Mouse (Mus musculus) midbrain, postnatal 0 days (tissue): ENCODE measurements around the gene Cyth4. TPM values are rescaled to one million over a fixed set of nuclear protein-coding genes. Genes with fewer than 3 reads are reported as not detected.

Source experiments
- ATAC-seq: fragments of 200-750 bp; cut with Nextera tagmentation; 2 replicates; pipeline ENCODE4 v1.8.0; 2017; ENCODE audit warnings: moderate number of reproducible peaks, mild to moderate bottlenecking, moderate TSS enrichment, moderate library complexity; ENCODE audit not compliant: low FRiP score
- DNase-seq: peaks from one replicate; pipeline ENCODE4 v3.0.0-alpha.2; 2015; ENCODE audit warnings: low spot score
- H3K27ac ChIP-seq: fragments of 300-500 bp; sonication (generic); 2 replicates; pipeline ENCODE4 v1.5.1; 2014; ENCODE audit warnings: low read depth, mild to moderate bottlenecking, low read length, mixed read lengths
- H3K27me3 ChIP-seq: fragments of 300-500 bp; sonication (generic); 2 replicates; pipeline ENCODE4 v1.6.1; 2014; ENCODE audit warnings: low read length, control low read depth, mixed read lengths; ENCODE audit not compliant: insufficient read depth
- H3K36me3 ChIP-seq: fragments of 300-500 bp; sonication (generic); 2 replicates; pipeline ENCODE4 v1.6.1; 2014; ENCODE audit warnings: low read length, control low read depth, mixed read lengths; ENCODE audit not compliant: insufficient read depth
- H3K4me1 ChIP-seq: fragments of 300-500 bp; sonication (generic); 2 replicates; pipeline ENCODE4 v1.6.1; 2014; ENCODE audit warnings: mild to moderate bottlenecking, control low read depth, antibody characterized with exemption, low read length, mixed read lengths; ENCODE audit not compliant: insufficient read depth
- H3K4me2 ChIP-seq: fragments of 300-500 bp; sonication (generic); 2 replicates; pipeline ENCODE4 v1.6.1; 2014; ENCODE audit warnings: low read depth, mild to moderate bottlenecking, low read length, mixed read lengths; ENCODE audit not compliant: poor library complexity, severe bottlenecking
- H3K4me3 ChIP-seq: fragments of 300-500 bp; sonication (generic); 2 replicates; pipeline ENCODE4 v1.5.1; 2014; ENCODE audit warnings: low read depth, mild to moderate bottlenecking, low read length, moderate library complexity
- H3K9ac ChIP-seq: fragments of 300-500 bp; sonication (generic); replicated peaks from 2 replicates; pipeline ENCODE4 v1.6.1; 2014; ENCODE audit warnings: mild to moderate bottlenecking, low read length, moderate library complexity, mixed read lengths; ENCODE audit not compliant: poor library complexity, severe bottlenecking
- H3K9me3 ChIP-seq: fragments of 300-500 bp; sonication (generic); 2 replicates; pipeline ENCODE4 v1.6.1; 2016; ENCODE audit warnings: low read length, control low read depth
- CTCF ChIP-seq: IDR thresholded peaks from 2 replicates; pipeline ENCODE4 v1.5.1; 2016; ENCODE audit warnings: antibody characterized with exemption, mild to moderate bottlenecking
- WGBS: fragments of 180-500 bp; shearing (Covaris S2); extraction: QIAGEN DNeasy Blood & Tissue Kit; methylation state at CpG from one replicate; pipeline ENCODE4 v1.1.7; 2014; 5-methylcytosine and 5-hydroxymethylcytosine counted together
- polyA plus RNA-seq: library from polyadenylated mRNA; unstranded; fragments of >200 nt; fragmentation: Nextera tagmentation; extraction: Ambion mirVana; gene quantifications from 2 replicates; pipeline ENCODE4 v1.2.1, GENCODE M21; 2015
- total RNA-seq: library from RNA; depleted of rRNA; stranded (reverse); fragments of >200 nt; gene quantifications from 2 replicates; pipeline ENCODE4 v1.2.3, GENCODE M21; 2014

The Cyth4 gene
- total and polyA plus RNA-seq, 2 experiments from 2014 or later = 4.5 to 7.2 TPM

DNA sequence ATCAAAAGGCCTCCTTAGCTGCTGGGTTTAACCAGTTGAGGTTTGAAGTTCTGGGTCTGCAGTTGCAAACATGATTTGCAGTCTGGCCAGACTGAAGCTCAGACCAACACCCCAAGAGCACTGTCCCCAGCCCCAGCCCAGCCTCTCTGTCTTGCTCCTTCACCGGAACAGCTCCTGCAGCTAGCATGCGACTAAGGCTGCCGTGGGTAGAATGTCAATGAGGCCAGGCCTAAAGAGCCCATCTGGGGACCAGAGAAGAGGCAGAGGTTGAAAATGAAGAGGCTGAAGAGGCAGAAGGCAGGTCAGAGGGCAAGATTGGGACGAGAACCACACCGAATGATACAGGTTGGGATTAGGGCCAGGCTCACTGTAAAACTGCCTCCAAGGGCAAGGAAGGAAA is 36.6 kb downstream of the Cyth4 start:
- no peaks in the 10 kb centered on the region for H3K27me3 ChIP-seq
- no peak for TF ChIP-seq CTCF
- H3K4me2 ChIP-seq = no peak overlapping the region
- H3K27ac ChIP-seq = 0 out of 2 replicates have a peak overlapping the region, but pooled peaks have one; percentile 28
- no peaks in the 10 kb centered on the region for H3K9me3 ChIP-seq
- no peak overlapping the region for H3K4me3 ChIP-seq
- no peak overlapping the region for H3K9ac ChIP-seq
- no peak for ATAC-seq
- peaks cover 11% of the 10 kb centered on the region for H3K4me1 ChIP-seq
- DNase-seq = no peak
- WGBS = 30% methylated on average over 5 of the region's 5 CpGs
- H3K36me3 ChIP-seq = no peaks in the 10 kb centered on the region

DNA sequence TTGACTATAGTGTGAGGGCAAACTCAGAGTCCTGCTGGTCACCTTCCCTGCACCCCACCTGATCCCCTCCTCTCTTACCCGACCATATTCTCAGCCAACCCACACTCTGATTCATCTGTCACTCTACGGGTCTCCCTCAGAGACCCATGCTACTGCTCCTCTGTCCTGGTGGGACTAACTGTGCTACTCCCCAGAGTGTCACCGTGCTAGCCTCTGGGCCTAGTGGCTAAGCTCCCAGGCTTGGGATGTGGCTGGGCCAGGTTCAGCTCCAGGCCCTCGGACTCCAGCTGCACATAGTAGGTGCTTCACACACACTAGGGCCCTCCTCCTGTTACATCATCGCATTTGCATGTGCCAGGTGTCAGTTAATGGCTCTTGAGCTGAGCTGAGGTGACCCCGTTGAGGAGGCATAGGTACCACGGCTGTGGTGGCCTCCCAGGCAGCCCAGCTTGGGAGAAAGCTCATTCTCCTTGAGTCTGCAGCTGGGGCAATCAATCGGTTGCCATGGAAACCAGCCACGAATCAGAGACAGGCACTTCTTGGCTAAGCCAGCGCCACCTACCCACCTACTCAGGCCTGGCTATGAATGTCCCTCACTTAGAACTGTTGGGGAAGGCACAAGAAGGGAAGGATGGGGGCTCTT is 37.4 kb downstream of the Cyth4 start:
- H3K9ac ChIP-seq = no peak overlapping the region
- no peaks in the 10 kb centered on the region for H3K9me3 ChIP-seq
- ATAC-seq (peak; percentile 79), DNase-seq (peak; percentile 91)
- WGBS = 26% methylated on average over 10 of the region's 10 CpGs
- H3K27ac ChIP-seq = peak overlapping the region; percentile 28
- no peaks in the 10 kb centered on the region for H3K36me3 ChIP-seq
- H3K4me3 ChIP-seq = no peak overlapping the region
- peak; percentile 58 for TF ChIP-seq CTCF
- H3K4me1 ChIP-seq = peaks cover 11% of the 10 kb centered on the region
- no peak overlapping the region for H3K4me2 ChIP-seq
- H3K27me3 ChIP-seq = no peaks in the 10 kb centered on the region

DNA sequence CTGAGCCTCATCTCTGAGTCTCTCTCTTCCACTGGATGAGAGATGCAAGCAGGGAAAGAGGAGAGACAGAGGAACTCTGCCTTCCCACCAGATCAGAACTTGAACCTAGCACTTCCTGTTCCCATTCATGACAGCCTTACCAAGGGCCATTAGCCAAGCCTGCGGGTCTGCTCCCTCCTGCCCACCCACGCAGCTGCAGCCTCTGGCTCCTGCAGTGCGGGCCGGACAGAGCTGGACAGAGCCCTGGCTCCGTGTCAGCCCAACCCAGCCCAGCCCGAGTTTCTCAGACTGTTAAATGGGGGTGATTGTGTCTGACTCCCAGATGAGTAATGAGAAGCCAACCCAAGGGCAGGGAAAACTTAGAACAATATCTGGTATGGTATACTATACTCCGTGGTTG is 38.4 kb downstream of the Cyth4 start:
- Histone ChIP-seq H3K9me3 (no peaks in the 10 kb centered on the region), H3K27ac (no peak overlapping the region), H3K36me3 (no peaks in the 10 kb centered on the region), H3K4me2 (no peak overlapping the region), H3K4me1 (peaks cover 11% of the 10 kb centered on the region), H3K27me3 (no peaks in the 10 kb centered on the region), H3K9ac (no peak overlapping the region), H3K4me3 (no peak overlapping the region)
- no peak for TF ChIP-seq CTCF
- 56% methylated on average over 7 of the region's 7 CpGs for WGBS
- DNase-seq (no peak), ATAC-seq (no peak)

DNA sequence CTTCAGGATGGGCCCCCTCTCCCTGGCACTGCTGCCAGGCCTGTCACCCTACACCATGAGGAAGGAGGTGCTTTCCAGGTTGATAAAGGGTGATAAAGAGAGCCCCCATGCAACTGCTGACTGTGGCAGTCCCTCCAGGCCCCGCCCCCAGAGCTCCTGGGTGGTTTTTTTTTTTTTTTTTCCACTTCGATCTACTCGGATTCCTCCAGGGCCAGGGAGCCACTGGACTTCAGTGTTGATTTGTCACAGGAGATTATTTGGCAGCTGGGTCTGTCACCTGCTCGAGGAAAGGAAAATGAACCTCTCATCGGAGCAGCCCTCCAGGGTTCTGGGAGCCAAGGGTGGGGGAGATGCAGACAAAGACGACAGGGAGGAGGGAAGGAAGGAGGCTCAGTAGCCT is 46.8 kb downstream of the Cyth4 start:
- H3K9ac ChIP-seq = no peak overlapping the region
- H3K27ac ChIP-seq = no peak overlapping the region
- H3K36me3 ChIP-seq = no peaks in the 10 kb centered on the region
- no peaks in the 10 kb centered on the region for H3K9me3 ChIP-seq
- no peak for TF ChIP-seq CTCF
- H3K4me1 ChIP-seq = peaks cover 4% of the 10 kb centered on the region; the same call in 1 of the 2 replicates
- no peak for ATAC-seq
- no peak for DNase-seq
- WGBS = 14% methylated on average over 6 of the region's 6 CpGs
- H3K4me2 ChIP-seq = no peak overlapping the region
- H3K4me3 ChIP-seq = no peak overlapping the region
- H3K27me3 ChIP-seq = no peaks in the 10 kb centered on the region

DNA sequence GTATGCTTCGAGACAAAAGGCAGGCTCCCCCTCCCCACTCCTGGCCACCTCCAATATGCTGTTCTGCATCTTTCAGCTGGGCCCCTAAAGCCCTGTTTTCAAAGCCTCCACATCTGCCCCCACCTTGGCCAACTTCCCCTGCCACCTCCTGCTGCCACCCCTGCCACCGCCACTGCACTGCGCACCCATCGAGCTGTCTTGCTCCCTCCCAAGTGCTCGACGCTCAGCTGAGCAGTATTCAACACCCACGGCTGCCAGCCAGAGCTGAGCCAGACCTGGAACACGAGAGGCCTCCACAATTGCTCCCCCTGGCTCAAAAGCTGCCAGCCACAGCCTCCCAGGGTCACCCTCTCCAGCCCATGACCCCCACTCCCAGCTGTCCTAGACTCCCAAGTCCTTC is 47.8 kb downstream of the Cyth4 start:
- H3K36me3 ChIP-seq = no peaks in the 10 kb centered on the region
- H3K9ac ChIP-seq = no peak overlapping the region
- ATAC-seq (no peak), DNase-seq (no peak)
- WGBS = 48% methylated on average over 8 of the region's 8 CpGs
- H3K4me2 ChIP-seq = no peak overlapping the region
- no peak overlapping the region for H3K4me3 ChIP-seq
- H3K9me3 ChIP-seq = no peaks in the 10 kb centered on the region
- H3K27me3 ChIP-seq = no peaks in the 10 kb centered on the region
- TF ChIP-seq CTCF = no peak
- H3K4me1 ChIP-seq = 0 out of 2 replicates have a peak, but pooled peaks cover 4% of the 10 kb centered on the region
- H3K27ac ChIP-seq = no peak overlapping the region

DNA sequence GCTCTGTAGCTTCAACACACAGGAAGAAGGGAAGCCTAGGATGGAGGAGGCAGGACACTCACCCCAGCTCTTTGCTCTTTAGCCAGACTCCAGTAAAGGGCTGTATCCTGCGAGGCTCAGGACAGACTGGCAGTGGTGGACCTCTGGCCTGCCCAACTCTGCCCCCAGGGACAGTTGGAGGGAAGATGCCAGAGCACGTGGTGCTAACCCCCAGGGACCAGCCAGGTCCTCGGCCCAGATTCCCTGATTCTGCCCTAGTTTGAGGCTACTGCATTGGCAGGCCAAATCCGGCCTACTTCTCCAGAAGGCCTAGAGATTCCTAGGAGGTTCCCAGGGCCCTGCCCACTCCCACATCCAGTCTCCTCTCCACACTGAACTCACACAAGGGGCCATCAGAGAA is 50.9 kb downstream of the Cyth4 start:
- Histone ChIP-seq H3K27ac (no peak overlapping the region), H3K4me3 (no peak overlapping the region), H3K4me2 (no peak overlapping the region), H3K27me3 (no peaks in the 10 kb centered on the region), H3K36me3 (no peaks in the 10 kb centered on the region), H3K4me1 (0 out of 2 replicates have a peak, but pooled peaks cover 4% of the 10 kb centered on the region), H3K9me3 (no peaks in the 10 kb centered on the region), H3K9ac (no peak overlapping the region)
- DNase-seq (no peak), ATAC-seq (no peak)
- WGBS = 80% methylated on average over 4 of the region's 4 CpGs
- TF ChIP-seq CTCF = no peak
